Mouse (Mus musculus) C2C12 (cell line): ENCODE measurements around the gene Cdh22.

Experiments
- CTCF ChIP-seq: IDR thresholded peaks from one replicate; pipeline ENCODE4 v1.5.1; 2011; ENCODE audit not compliant: control insufficient read depth, insufficient read depth, insufficient read length
- MAX ChIP-seq: IDR thresholded peaks from one replicate; pipeline ENCODE4 v1.6.1; 2011; ENCODE audit warnings: mild to moderate bottlenecking, control low read depth
- MYOG ChIP-seq: IDR thresholded peaks from one replicate; pipeline ENCODE4 v1.6.1; 2011; ENCODE audit not compliant: control insufficient read depth, insufficient read length; ENCODE audit errors: extremely low read depth
- USF1 ChIP-seq: IDR thresholded peaks from one replicate; pipeline ENCODE4 v1.6.1; 2011; ENCODE audit warnings: low read depth, mild to moderate bottlenecking, control low read depth, moderate library complexity

GRCm38 (mm10) chr2:165205486-165205885 is 29.2 kb downstream of the Cdh22 start:
- TF ChIP-seq CTCF (no peak), USF1 (no peak), MAX (no peak), MYOG (no peak)
